Mouse (Mus musculus): ENCODE data around the gene Tyw5.

- no peak for TF ChIP-seq ZNF384 (IDR thresholded peaks at IDR 0.05; ENCODE audit: low read depth, low read length)
- TF ChIP-seq ZKSCAN1 (IDR thresholded peaks at IDR 0.05; ENCODE audit: borderline replicate concordance, low read depth, low read length): no peak
- no peak for TF ChIP-seq POLR2A (IDR thresholded peaks at IDR 0.05; ENCODE audit: low read depth, low read length)
- no peak for TF ChIP-seq RCOR1 (conservative IDR thresholded peaks at IDR 0.05; ENCODE audit: low read depth, low read length)
- TF ChIP-seq IRF4 (IDR thresholded peaks at IDR 0.05; ENCODE audit: low read depth, low read length): no peak
- no peak for TF ChIP-seq MAZ (IDR thresholded peaks at IDR 0.05; ENCODE audit: low read depth, low read length)
- no peak for TF ChIP-seq KAT2A (IDR thresholded peaks at IDR 0.05; ENCODE audit: insufficient replicate concordance, low read length)
Observed at GRCm38 (mm10) chr1:57358546-57358945, 48.4 kb downstream of the Tyw5 start.
